Mouse (Mus musculus) midbrain, embryonic 12.5 days (tissue): ENCODE measurements at regions not wholly inside any gene's neighbourhood (a gene's known extent, or its start where the extent isn't known, plus 50 kb on each side); places are given as distances from the start of the nearest gene placed in this dataset.

Experiments
- ATAC-seq: fragments of 200-750 bp; cut with Nextera tagmentation; 2 replicates; pipeline ENCODE4 v1.8.0; 2017; ENCODE audit warnings: low read depth, moderate TSS enrichment, moderate library complexity; ENCODE audit not compliant: low FRiP score
- H3K27ac ChIP-seq: fragments of 300-500 bp; sonication (generic); replicated peaks from 2 replicates; pipeline ENCODE4 v1.5.1; 2016; ENCODE audit warnings: mild to moderate bottlenecking
- H3K27me3 ChIP-seq: fragments of 300-500 bp; sonication (generic); 2 replicates; pipeline ENCODE4 v1.6.1; 2016; ENCODE audit warnings: mild to moderate bottlenecking
- H3K36me3 ChIP-seq: fragments of 300-500 bp; sonication (generic); 2 replicates; pipeline ENCODE4 v1.6.1; 2016
- H3K4me1 ChIP-seq: fragments of 300-500 bp; sonication (generic); 2 replicates; pipeline ENCODE4 v1.6.1; 2016
- H3K4me2 ChIP-seq: fragments of 300-500 bp; sonication (generic); replicated peaks from 2 replicates; pipeline ENCODE4 v1.6.1; 2016; ENCODE audit warnings: mild to moderate bottlenecking, moderate library complexity
- H3K4me3 ChIP-seq: fragments of 300-500 bp; sonication (generic); 2 replicates; pipeline ENCODE4 v1.5.1; 2016; ENCODE audit warnings: mild to moderate bottlenecking
- H3K9ac ChIP-seq: fragments of 300-500 bp; sonication (generic); replicated peaks from 2 replicates; pipeline ENCODE4 v1.6.1; 2016; ENCODE audit warnings: mild to moderate bottlenecking, moderate library complexity
- H3K9me3 ChIP-seq: fragments of 300-500 bp; sonication (generic); 2 replicates; pipeline ENCODE4 v1.6.1; 2016; ENCODE audit warnings: mild to moderate bottlenecking
- WGBS: fragments of 180-500 bp; shearing (Covaris S2); methylation state at CpG from one replicate; pipeline ENCODE4 v1.1.7; 2016; 5-methylcytosine and 5-hydroxymethylcytosine counted together

GRCm38 (mm10) chr1:99495852-99496251 lies 276.7 kb upstream of the Cntnap5b start:
- peak; percentile 47 for ATAC-seq
- Histone ChIP-seq H3K4me1 (no peaks in the 10 kb centered on the region), H3K4me3 (no peak overlapping the region), H3K9me3 (no peaks in the 10 kb centered on the region), H3K27me3 (no peaks in the 10 kb centered on the region), H3K4me2 (no peak overlapping the region), H3K9ac (no peak overlapping the region), H3K36me3 (no peaks in the 10 kb centered on the region), H3K27ac (no peak overlapping the region)
- 33% methylated on average over 3 of the region's 3 CpGs for WGBS

- H3K4me1 ChIP-seq: no peaks in the 10 kb centered on the region
- H3K36me3 ChIP-seq: no peaks in the 10 kb centered on the region
- H3K27me3 ChIP-seq: no peaks in the 10 kb centered on the region
- H3K9ac ChIP-seq: no peak overlapping the region
- no peak overlapping the region for H3K4me2 ChIP-seq
- H3K9me3 ChIP-seq: no peaks in the 10 kb centered on the region
- WGBS: 97% methylated on average over 3 of the region's 3 CpGs
- no peak overlapping the region for H3K4me3 ChIP-seq
- no peak overlapping the region for H3K27ac ChIP-seq
- ATAC-seq: no peak
These were observed 275.1 kb upstream of the Cntnap5b start for GRCm38 (mm10) chr1:99497457-99497856.
